Mouse (Mus musculus) adipocyte (in vitro differentiated cells): ENCODE measurements around the gene Slc16a5.

Experiments used
- DNase-seq: peaks from one replicate; pipeline ENCODE4 v3.0.0-alpha.2; 2016; ENCODE audit warnings: low spot score

Gene Slc16a5

GRCm38 (mm10) chr11:115514238-115514663 lies 52.0 kb downstream of the Slc16a5 start, which contains the start of gene Jpt1:
Gene Jpt1 (minus strand): TSS chr11:115514387.
- peak; percentile 97 for DNase-seq

GRCm38 (mm10) chr11:115515021-115515420 lies 52.7 kb downstream of the Slc16a5 start:
- no peak for DNase-seq

- DNase-seq, result no peak
Observed at GRCm38 (mm10) chr11:115516942-115517341, 54.7 kb downstream of the Slc16a5 start.

- no peak for DNase-seq
Observed at GRCm38 (mm10) chr11:115518693-115519092, 56.4 kb downstream of the Slc16a5 start.

- no peak for DNase-seq
Observed at GRCm38 (mm10) chr11:115519581-115519980, 57.3 kb downstream of the Slc16a5 start.

- no peak for DNase-seq
Observed at GRCm38 (mm10) chr11:115520218-115520617, 57.9 kb downstream of the Slc16a5 start.

GRCm38 (mm10) chr11:115521080-115521479 lies 58.8 kb downstream of the Slc16a5 start:
- no peak for DNase-seq

GRCm38 (mm10) chr11:115522238-115522637 lies 60.0 kb downstream of the Slc16a5 start:
- no peak for DNase-seq

- no peak for DNase-seq
Observed at GRCm38 (mm10) chr11:115522703-115523102, 60.4 kb downstream of the Slc16a5 start.
